Mouse (Mus musculus): Measurements from ENCODE around the gene B130006D01Rik. TPM values are rescaled to one million over a fixed set of nuclear protein-coding genes. Genes with fewer than 3 reads are reported as not detected.

Gene B130006D01Rik
- polyA plus RNA-seq, 1 experiment, result 0.34 TPM

GRCm38 (mm10) chr11:95686031-95686430 lies 37.4 kb upstream of the B130006D01Rik start:
- H3K4me1 ChIP-seq (replicated peaks; ENCODE audit: control insufficient read depth, insufficient read depth, low read length), result peaks cover 13% of the 10 kb centered on the region
- H3K36me3 ChIP-seq (ENCODE audit: control insufficient read depth, insufficient read depth, low read length), result no peaks in the 10 kb centered on the region
- no peak overlapping the region for H3K4me3 ChIP-seq (ENCODE audit: control insufficient read depth, insufficient read depth, low read length)
- TF ChIP-seq CTCF (IDR thresholded peaks at IDR 0.05; ENCODE audit: borderline replicate concordance, control insufficient read depth, extremely low read depth, insufficient read depth, low read length, poor library complexity), result peak; percentile 71; the same call in 1 of the 2 replicates
- TF ChIP-seq POLR2A (IDR thresholded peaks at IDR 0.05; ENCODE audit: control insufficient read depth, extremely low read depth, insufficient read depth, low read length, poor library complexity), result no peak
- WGBS, result 1% methylated on average over 4 of the region's 4 CpGs
- no peaks in the 10 kb centered on the region for H3K27me3 ChIP-seq (ENCODE audit: control insufficient read depth, insufficient read depth, low read length)
- peak; percentile 70 for DNase-seq
- H3K27ac ChIP-seq (ENCODE audit: control insufficient read depth, insufficient read depth, low read length), result no peak overlapping the region

- peak; percentile 10 for DNase-seq
- Histone ChIP-seq H3K27ac (ENCODE audit: control insufficient read depth, insufficient read depth, low read length) (no peak overlapping the region), H3K36me3 (ENCODE audit: control insufficient read depth, insufficient read depth, low read length) (no peaks in the 10 kb centered on the region), H3K27me3 (ENCODE audit: control insufficient read depth, insufficient read depth, low read length) (no peaks in the 10 kb centered on the region), H3K4me1 (replicated peaks; ENCODE audit: control insufficient read depth, insufficient read depth, low read length) (peaks cover 18% of the 10 kb centered on the region), H3K4me3 (ENCODE audit: control insufficient read depth, insufficient read depth, low read length) (no peak overlapping the region)
- WGBS, result 51% methylated on average over 11 of the region's 11 CpGs
- TF ChIP-seq POLR2A (IDR thresholded peaks at IDR 0.05; ENCODE audit: control insufficient read depth, extremely low read depth, insufficient read depth, low read length, poor library complexity) (no peak), CTCF (IDR thresholded peaks at IDR 0.05; ENCODE audit: borderline replicate concordance, control insufficient read depth, extremely low read depth, insufficient read depth, low read length, poor library complexity) (no peak)
Observed at GRCm38 (mm10) chr11:95687084-95687656, 36.2 kb upstream of the B130006D01Rik start.

- Histone ChIP-seq H3K27me3 (ENCODE audit: control insufficient read depth, insufficient read depth, low read length) (no peaks in the 10 kb centered on the region), H3K4me3 (ENCODE audit: control insufficient read depth, insufficient read depth, low read length) (no peak overlapping the region), H3K4me1 (replicated peaks; ENCODE audit: control insufficient read depth, insufficient read depth, low read length) (peaks cover 18% of the 10 kb centered on the region), H3K36me3 (ENCODE audit: control insufficient read depth, insufficient read depth, low read length) (no peaks in the 10 kb centered on the region), H3K27ac (ENCODE audit: control insufficient read depth, insufficient read depth, low read length) (peak overlapping the region; percentile 12; the same call in 1 of the 2 replicates)
- DNase-seq, result peak; percentile 26
- no peak for TF ChIP-seq POLR2A (IDR thresholded peaks at IDR 0.05; ENCODE audit: control insufficient read depth, extremely low read depth, insufficient read depth, low read length, poor library complexity)
- TF ChIP-seq CTCF (IDR thresholded peaks at IDR 0.05; ENCODE audit: borderline replicate concordance, control insufficient read depth, extremely low read depth, insufficient read depth, low read length, poor library complexity), result no peak
- WGBS, result 7% methylated on average over 6 of the region's 6 CpGs
Observed at GRCm38 (mm10) chr11:95688515-95688914, 34.9 kb upstream of the B130006D01Rik start.

GRCm38 (mm10) chr11:95688981-95689380 lies 34.4 kb upstream of the B130006D01Rik start:
- no peak overlapping the region; the same call in 1 of the 2 replicates for H3K27ac ChIP-seq (ENCODE audit: control insufficient read depth, insufficient read depth, low read length)
- H3K4me3 ChIP-seq (ENCODE audit: control insufficient read depth, insufficient read depth, low read length), result no peak overlapping the region
- H3K4me1 ChIP-seq (replicated peaks; ENCODE audit: control insufficient read depth, insufficient read depth, low read length), result peaks cover 18% of the 10 kb centered on the region
- no peaks in the 10 kb centered on the region for H3K27me3 ChIP-seq (ENCODE audit: control insufficient read depth, insufficient read depth, low read length)
- TF ChIP-seq POLR2A (IDR thresholded peaks at IDR 0.05; ENCODE audit: control insufficient read depth, extremely low read depth, insufficient read depth, low read length, poor library complexity) (no peak), CTCF (IDR thresholded peaks at IDR 0.05; ENCODE audit: borderline replicate concordance, control insufficient read depth, extremely low read depth, insufficient read depth, low read length, poor library complexity) (no peak)
- WGBS, result 11% methylated on average over 7 of the region's 7 CpGs
- no peaks in the 10 kb centered on the region for H3K36me3 ChIP-seq (ENCODE audit: control insufficient read depth, insufficient read depth, low read length)
- peak; percentile 10 for DNase-seq

GRCm38 (mm10) chr11:95689544-95689943 lies 33.8 kb upstream of the B130006D01Rik start:
- no peak overlapping the region for H3K4me3 ChIP-seq (ENCODE audit: control insufficient read depth, insufficient read depth, low read length)
- WGBS, result 57% methylated on average over 3 of the region's 3 CpGs
- no peaks in the 10 kb centered on the region for H3K36me3 ChIP-seq (ENCODE audit: control insufficient read depth, insufficient read depth, low read length)
- H3K4me1 ChIP-seq (replicated peaks; ENCODE audit: control insufficient read depth, insufficient read depth, low read length), result peaks cover 18% of the 10 kb centered on the region
- TF ChIP-seq POLR2A (IDR thresholded peaks at IDR 0.05; ENCODE audit: control insufficient read depth, extremely low read depth, insufficient read depth, low read length, poor library complexity) (no peak), CTCF (IDR thresholded peaks at IDR 0.05; ENCODE audit: borderline replicate concordance, control insufficient read depth, extremely low read depth, insufficient read depth, low read length, poor library complexity) (no peak)
- H3K27ac ChIP-seq (ENCODE audit: control insufficient read depth, insufficient read depth, low read length), result no peak overlapping the region
- DNase-seq, result no peak
- no peaks in the 10 kb centered on the region for H3K27me3 ChIP-seq (ENCODE audit: control insufficient read depth, insufficient read depth, low read length)

GRCm38 (mm10) chr11:95698541-95698940 lies 24.8 kb upstream of the B130006D01Rik start:
- no peak overlapping the region for H3K4me3 ChIP-seq (ENCODE audit: control insufficient read depth, insufficient read depth, low read length)
- H3K27me3 ChIP-seq (ENCODE audit: control insufficient read depth, insufficient read depth, low read length), result no peaks in the 10 kb centered on the region
- DNase-seq, result no peak
- H3K36me3 ChIP-seq (ENCODE audit: control insufficient read depth, insufficient read depth, low read length), result no peaks in the 10 kb centered on the region
- TF ChIP-seq CTCF (IDR thresholded peaks at IDR 0.05; ENCODE audit: borderline replicate concordance, control insufficient read depth, extremely low read depth, insufficient read depth, low read length, poor library complexity) (no peak), POLR2A (IDR thresholded peaks at IDR 0.05; ENCODE audit: control insufficient read depth, extremely low read depth, insufficient read depth, low read length, poor library complexity) (no peak)
- WGBS, result 91% methylated on average over 5 of the region's 5 CpGs
- H3K27ac ChIP-seq (ENCODE audit: control insufficient read depth, insufficient read depth, low read length), result no peak overlapping the region
- H3K4me1 ChIP-seq (replicated peaks; ENCODE audit: control insufficient read depth, insufficient read depth, low read length), result no peaks in the 10 kb centered on the region
